Mouse (Mus musculus) forebrain, postnatal 0 days (tissue): ENCODE measurements around the gene Ltbp4. TPM values are rescaled to one million over a fixed set of nuclear protein-coding genes. Genes with fewer than 3 reads are reported as not detected.
A peak's percentile ranks its signal among the peaks of the same experiment; 100 is the strongest.

Experiments used
- ATAC-seq: fragments of 200-750 bp; cut with Nextera tagmentation; 2 replicates; pipeline ENCODE4 v1.8.0; 2017; ENCODE audit warnings: mild to moderate bottlenecking, moderate library complexity
- DNase-seq: peaks from one replicate; pipeline ENCODE4 v3.0.0-alpha.2; 2015
- H3K27ac ChIP-seq: fragments of 300-500 bp; sonication (generic); 2 replicates; pipeline ENCODE4 v1.5.1; 2014; ENCODE audit warnings: low read depth, mild to moderate bottlenecking, antibody characterized with exemption, low read length, moderate library complexity, mixed read lengths
- H3K27me3 ChIP-seq: fragments of 300-500 bp; sonication (generic); 2 replicates; pipeline ENCODE4 v1.6.1; 2014; ENCODE audit warnings: mild to moderate bottlenecking, low read length, mixed read lengths; ENCODE audit not compliant: insufficient read depth
- H3K36me3 ChIP-seq: fragments of 300-500 bp; sonication (generic); 2 replicates; pipeline ENCODE4 v1.6.1; 2014; ENCODE audit warnings: mild to moderate bottlenecking, moderate library complexity; ENCODE audit not compliant: insufficient read depth
- H3K4me1 ChIP-seq: fragments of 300-500 bp; sonication (generic); 2 replicates; pipeline ENCODE4 v1.6.1; 2014; ENCODE audit warnings: antibody characterized with exemption; ENCODE audit not compliant: insufficient read depth
- H3K4me2 ChIP-seq: fragments of 300-500 bp; sonication (generic); 2 replicates; pipeline ENCODE4 v1.6.1; 2014; ENCODE audit warnings: low read depth, mild to moderate bottlenecking, moderate library complexity
- H3K4me3 ChIP-seq: fragments of 300-500 bp; sonication (generic); 2 replicates; pipeline ENCODE4 v1.5.1; 2014; ENCODE audit warnings: low read depth, low read length, mixed read lengths
- H3K9ac ChIP-seq: fragments of 300-500 bp; sonication (generic); 2 replicates; pipeline ENCODE4 v1.6.1; 2014; ENCODE audit warnings: mild to moderate bottlenecking
- H3K9me3 ChIP-seq: fragments of 300-500 bp; sonication (generic); 2 replicates; pipeline ENCODE4 v1.6.1; 2016; ENCODE audit warnings: low read length
- CTCF ChIP-seq: sonication (generic); IDR thresholded peaks from 2 replicates; pipeline ENCODE4 v1.5.1; 2016; ENCODE audit warnings: antibody characterized with exemption, control low read depth, low read depth
- WGBS: fragments of 180-500 bp; shearing (Covaris S2); extraction: QIAGEN DNeasy Blood & Tissue Kit; methylation state at CpG from one replicate; pipeline ENCODE4 v1.1.7; 2014; 5-methylcytosine and 5-hydroxymethylcytosine counted together
- polyA plus RNA-seq: library from polyadenylated mRNA; unstranded; fragments of >200 nt; fragmentation: Nextera tagmentation; extraction: Ambion mirVana; gene quantifications from 2 replicates; pipeline ENCODE4 v1.2.1, GENCODE M21; 2015
- total RNA-seq: library from RNA; depleted of rRNA; stranded (reverse); fragments of >200 nt; gene quantifications from 2 replicates; pipeline ENCODE4 v1.2.3, GENCODE M21; 2014

Ltbp4 gene
- total and polyA plus RNA-seq, 2 experiments from 2014 or later: 11.7 to 26.7 TPM

DNA sequence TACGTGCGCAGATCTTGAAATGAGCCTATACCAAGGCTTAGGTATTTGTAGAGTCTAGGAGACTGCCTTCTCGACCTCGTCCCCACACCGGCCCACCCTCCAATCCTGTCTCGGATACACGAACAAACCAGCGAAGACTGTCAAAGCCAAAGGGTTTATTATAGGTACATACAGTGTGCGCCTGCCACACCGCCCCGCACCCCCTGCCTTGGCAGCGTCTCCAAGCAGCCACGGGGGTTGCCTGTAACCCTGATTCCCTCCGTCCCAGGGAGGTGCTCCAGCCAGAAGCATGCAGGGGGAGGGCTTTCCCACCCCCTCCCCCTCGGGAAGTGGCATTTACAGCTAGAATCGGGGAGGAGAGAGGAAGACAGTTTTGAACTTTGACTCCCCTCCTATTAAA is 18.8 kb upstream of the Ltbp4 start:
- Histone ChIP-seq H3K36me3 (peaks cover 17% of the 10 kb centered on the region), H3K4me3 (peak overlapping the region; percentile 77), H3K9ac (no peak overlapping the region), H3K4me1 (0 out of 2 replicates have a peak, but pooled peaks cover 7% of the 10 kb centered on the region), H3K27me3 (peaks cover 8% of the 10 kb centered on the region), H3K27ac (no peak overlapping the region), H3K4me2 (peak overlapping the region; percentile 69), H3K9me3 (no peaks in the 10 kb centered on the region)
- peak; percentile 28 for ATAC-seq
- 3% methylated on average over 16 of the region's 16 CpGs for WGBS
- DNase-seq: no peak
- TF ChIP-seq CTCF: no peak

DNA sequence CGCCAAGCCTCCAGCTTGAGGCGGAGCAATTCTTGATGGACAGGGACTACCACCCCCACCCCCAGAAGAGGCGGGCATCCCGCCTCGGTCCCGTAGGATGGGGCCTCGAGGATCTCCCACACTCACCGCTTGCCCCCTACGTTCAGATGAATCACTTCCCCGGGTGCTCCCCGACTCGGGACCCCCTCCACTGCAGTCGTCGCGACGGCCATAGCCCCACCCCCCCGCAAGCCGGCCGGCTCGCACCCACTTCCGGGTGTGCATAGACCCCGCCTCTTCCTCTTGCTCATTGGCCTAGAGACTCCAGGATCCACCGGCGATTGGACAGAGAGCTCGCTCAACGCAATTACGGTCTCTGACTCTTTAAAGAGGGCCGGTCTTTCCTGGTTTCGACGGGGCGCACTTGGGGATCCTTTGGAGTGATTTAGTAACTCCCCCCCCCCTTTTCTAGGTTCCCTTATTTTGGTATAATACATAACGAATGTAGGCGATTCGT is 18.3 kb upstream of the Ltbp4 start, which contains the start of gene Shkbp1:
Shkbp1 (minus strand) TSS at position 275 of the 496 bp plus-strand sequence.
- Histone ChIP-seq H3K36me3 (peaks cover 17% of the 10 kb centered on the region), H3K27me3 (peaks cover 8% of the 10 kb centered on the region), H3K27ac (peak within 1 kb of the TSS; percentile 70), H3K4me2 (peak within 1 kb of the TSS; percentile 69), H3K4me3 (peak within 1 kb of the TSS; percentile 77), H3K9ac (peak within 1 kb of the TSS; percentile 58), H3K9me3 (no peaks in the 10 kb centered on the region), H3K4me1 (0 out of 2 replicates have a peak, but pooled peaks cover 7% of the 10 kb centered on the region)
- DNase-seq (peak; percentile 94), ATAC-seq (peak; percentile 97)
- TF ChIP-seq CTCF: no peak
- WGBS: 3% methylated on average over 33 of the region's 34 CpGs

DNA sequence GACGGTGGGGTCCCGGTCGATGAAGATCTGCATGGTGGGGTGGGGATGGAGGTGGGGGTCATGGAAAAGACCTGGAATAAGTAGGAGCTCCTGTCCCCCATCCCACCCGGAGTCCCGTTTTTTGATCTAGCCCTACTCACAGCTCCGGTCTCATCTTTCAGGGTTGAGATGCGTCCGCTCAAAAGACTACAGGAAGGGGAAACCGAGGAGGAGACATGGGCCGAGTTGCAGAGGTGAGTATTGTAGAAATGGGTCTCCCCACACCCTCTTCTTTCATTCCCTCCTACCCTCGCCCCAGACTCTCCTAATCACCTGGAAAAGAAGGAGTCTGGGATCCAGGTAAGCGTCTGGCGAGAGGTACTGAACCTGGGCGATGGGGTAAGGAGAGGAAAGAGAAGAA is 17.8 kb upstream of the Ltbp4 start:
- H3K9ac ChIP-seq: peak overlapping the region; percentile 58
- ATAC-seq (peak; percentile 0; the same call in 1 of the 2 replicates), DNase-seq (no peak)
- WGBS: 5% methylated on average over 14 of the region's 14 CpGs
- H3K27me3 ChIP-seq: peaks cover 8% of the 10 kb centered on the region
- TF ChIP-seq CTCF: no peak
- peaks cover 22% of the 10 kb centered on the region for H3K36me3 ChIP-seq
- no peaks in the 10 kb centered on the region for H3K9me3 ChIP-seq
- 0 out of 2 replicates have a peak, but pooled peaks cover 7% of the 10 kb centered on the region for H3K4me1 ChIP-seq
- H3K4me3 ChIP-seq: peak overlapping the region; percentile 77
- H3K27ac ChIP-seq: peak overlapping the region; percentile 70; the same call in 1 of the 2 replicates
- peak overlapping the region; percentile 69 for H3K4me2 ChIP-seq

DNA sequence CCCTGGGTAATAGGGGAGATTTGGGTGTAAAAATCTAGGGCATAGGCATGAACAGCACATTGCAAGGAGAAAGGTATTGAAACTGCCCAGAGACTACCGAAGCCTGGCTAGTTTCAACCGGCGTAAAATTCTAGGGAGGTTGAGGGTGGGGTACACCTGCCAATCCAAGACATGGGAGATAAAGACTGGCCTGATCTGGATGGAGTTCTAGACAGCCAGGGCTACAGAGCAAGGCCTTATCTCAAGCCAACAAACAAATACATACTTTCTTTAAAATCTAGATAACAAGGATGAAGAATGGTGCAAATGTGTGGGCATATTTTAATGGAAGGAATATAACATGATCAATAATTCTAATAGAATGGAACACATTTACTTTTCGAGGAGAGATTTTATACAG is 17.3 kb upstream of the Ltbp4 start:
- Histone ChIP-seq H3K9ac (peak overlapping the region; percentile 58), H3K4me2 (peak overlapping the region; percentile 69), H3K4me1 (0 out of 2 replicates have a peak, but pooled peaks cover 7% of the 10 kb centered on the region), H3K9me3 (no peaks in the 10 kb centered on the region), H3K27me3 (peaks cover 8% of the 10 kb centered on the region), H3K36me3 (peaks cover 25% of the 10 kb centered on the region), H3K27ac (no peak overlapping the region), H3K4me3 (peak overlapping the region; percentile 77)
- TF ChIP-seq CTCF: no peak
- no peak for DNase-seq
- 49% methylated on average over 4 of the region's 4 CpGs for WGBS
- no peak for ATAC-seq

DNA sequence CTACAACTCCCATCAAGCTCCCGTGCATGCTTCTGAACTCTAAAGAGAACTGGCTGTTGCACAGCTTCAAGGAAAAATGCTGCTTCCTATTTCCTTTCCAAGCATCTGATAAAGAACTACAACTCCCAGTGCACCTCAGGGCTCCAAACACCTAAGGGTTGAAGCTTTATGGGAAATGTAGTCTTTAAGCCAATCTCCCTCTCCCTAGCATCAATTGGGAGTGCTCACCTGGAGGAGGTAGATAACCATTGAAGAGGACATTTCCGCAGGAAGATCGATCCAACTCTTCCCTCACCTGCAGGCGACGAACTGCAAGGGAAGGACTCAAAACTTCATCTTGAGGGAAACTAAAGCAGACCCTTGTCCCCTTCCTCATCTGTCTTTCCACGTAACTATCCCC is 16.7 kb upstream of the Ltbp4 start:
- DNase-seq: peak; percentile 78
- no peak for TF ChIP-seq CTCF
- ATAC-seq: peak; percentile 66
- Histone ChIP-seq H3K36me3 (peaks cover 26% of the 10 kb centered on the region), H3K9me3 (no peaks in the 10 kb centered on the region), H3K4me3 (peak overlapping the region; percentile 77), H3K27me3 (peaks cover 8% of the 10 kb centered on the region), H3K4me1 (0 out of 2 replicates have a peak, but pooled peaks cover 7% of the 10 kb centered on the region), H3K9ac (no peak overlapping the region), H3K27ac (no peak overlapping the region), H3K4me2 (peak overlapping the region; percentile 69)
- WGBS: 26% methylated on average over 6 of the region's 6 CpGs

DNA sequence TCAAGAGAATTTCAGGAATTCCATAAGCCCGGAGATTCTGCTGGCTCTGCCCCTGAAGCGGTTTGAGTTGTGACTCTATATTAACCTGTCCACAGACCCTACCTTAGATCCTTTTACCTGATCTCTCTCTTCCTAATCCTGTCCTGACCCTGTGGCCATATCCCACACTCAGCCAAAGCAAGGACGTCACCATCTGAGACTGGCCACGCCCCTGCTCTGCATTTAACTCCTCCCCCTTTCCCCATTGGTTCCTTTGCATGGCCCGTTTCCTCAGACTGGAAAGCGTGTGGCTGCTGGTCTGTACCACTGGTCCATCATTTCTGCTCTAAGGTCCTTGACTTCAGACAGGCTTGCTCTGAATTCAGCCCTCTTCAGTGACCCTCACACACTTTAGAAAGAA is 8.0 kb upstream of the Ltbp4 start:
- H3K27me3 ChIP-seq: no peaks in the 10 kb centered on the region
- H3K9me3 ChIP-seq: no peaks in the 10 kb centered on the region
- H3K4me1 ChIP-seq: no peaks in the 10 kb centered on the region
- no peak overlapping the region for H3K27ac ChIP-seq
- DNase-seq (no peak), ATAC-seq (no peak)
- H3K36me3 ChIP-seq: peaks cover 61% of the 10 kb centered on the region
- WGBS: 25% methylated on average over 6 of the region's 6 CpGs
- no peak overlapping the region for H3K9ac ChIP-seq
- H3K4me3 ChIP-seq: no peak overlapping the region
- TF ChIP-seq CTCF: no peak
- H3K4me2 ChIP-seq: no peak overlapping the region

DNA sequence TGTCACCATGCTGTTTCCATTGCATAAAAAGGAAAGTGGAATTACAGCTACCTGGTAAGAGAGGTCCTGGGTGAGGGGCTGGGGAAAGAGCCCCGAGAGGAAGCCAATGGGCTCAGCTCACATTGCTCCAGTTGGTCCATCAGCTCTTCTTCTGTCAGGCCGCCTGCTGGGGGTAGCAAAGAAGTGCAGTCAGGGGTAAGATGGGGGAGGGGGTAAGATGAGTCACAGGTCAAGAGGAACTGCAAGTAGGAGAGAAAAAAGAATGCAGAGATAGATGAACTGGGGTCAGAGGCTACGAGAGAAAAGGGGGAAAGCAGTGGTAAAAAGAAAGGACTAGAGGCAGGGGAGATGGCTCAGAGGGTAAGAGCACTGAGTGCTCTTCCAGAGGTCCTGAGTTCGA is 5.1 kb upstream of the Ltbp4 start:
- Histone ChIP-seq H3K9me3 (no peaks in the 10 kb centered on the region), H3K4me3 (no peak overlapping the region), H3K9ac (no peak overlapping the region), H3K27ac (no peak overlapping the region), H3K36me3 (peaks cover 41% of the 10 kb centered on the region), H3K27me3 (0 out of 2 replicates have a peak, but pooled peaks cover 1% of the 10 kb centered on the region), H3K4me2 (no peak overlapping the region), H3K4me1 (peaks cover 7% of the 10 kb centered on the region; the same call in 1 of the 2 replicates)
- 46% methylated on average over 4 of the region's 4 CpGs for WGBS
- TF ChIP-seq CTCF: peak; percentile 35
- DNase-seq (no peak), ATAC-seq (no peak)
